10 mouse cellular contexts compared by ENCODE assay signal in the genomic region with DNA sequence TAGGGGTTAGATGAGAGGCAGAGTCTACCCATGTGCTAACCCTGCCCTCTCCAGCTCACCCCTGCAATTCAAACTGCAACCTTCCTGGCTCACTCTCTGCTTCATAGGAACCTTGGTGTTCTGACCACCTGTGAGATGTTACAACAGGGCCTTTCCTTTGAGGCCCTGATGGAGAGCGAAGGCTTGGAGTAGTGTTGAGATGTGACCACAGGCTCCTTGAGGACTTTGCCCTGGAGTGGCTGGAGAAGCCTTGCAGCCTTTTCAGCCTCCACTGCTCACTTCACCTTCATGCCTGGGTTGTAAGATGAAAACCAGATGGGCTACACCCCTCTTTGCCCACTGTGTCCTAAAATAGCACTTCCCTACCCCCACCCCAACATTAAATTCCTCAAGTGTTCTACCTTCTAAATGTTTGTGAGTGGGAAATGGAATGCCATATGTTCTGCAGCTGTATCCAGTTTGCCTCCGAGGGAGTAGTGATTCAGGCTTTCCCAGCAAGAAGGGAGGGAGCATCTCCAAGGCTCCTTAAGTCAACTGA. TPM values are rescaled to one million over a fixed set of nuclear protein-coding genes. Genes with fewer than 3 reads are reported as not detected.
DNase-seq lines count a peak whose midpoint lies in the region; ATAC-seq and TF ChIP-seq lines count a peak whose summit lies in the region.
"Had no signal": no experiment of that assay in that cellular context is flagged by ENCODE, and none has a peak within 500 bp of the region (broad histone marks: within the 10 kb centered on the region; RNA-seq: fewer than 3 reads in every experiment).

No protein-coding gene starts in this region.

- peak overlapping the region; percentile 57 for H3K4me2 ChIP-seq in liver, embryonic 11.5 days
- H3K4me2 ChIP-seq in embryonic facial prominence, embryonic 14.5 days (ENCODE audit: low read depth, low read length): peak overlapping the region; percentile 36; the same call in 1 of the 2 replicates
- peak overlapping the region; percentile 30 for H3K4me2 ChIP-seq in myocyte (ENCODE audit: low read depth)
- no peak overlapping the region for H3K4me2 ChIP-seq in forebrain, embryonic 11.5 days (ENCODE audit: low read depth, low read length, severe bottlenecking)
- H3K4me2 ChIP-seq: neural tube, embryonic 13.5 days had no signal

- H3K9ac ChIP-seq in liver, embryonic 11.5 days (ENCODE audit: low read depth, low read length): 0 out of 2 replicates have a peak overlapping the region, but pooled peaks have one; percentile 43
- no peak overlapping the region for H3K9ac ChIP-seq in embryonic facial prominence, embryonic 14.5 days (ENCODE audit: low read depth, low read length)
- no peak overlapping the region for H3K9ac ChIP-seq in forebrain, embryonic 11.5 days (ENCODE audit: low read length)
- H3K9ac ChIP-seq: neural tube, embryonic 13.5 days had no signal

- no peak overlapping the region for H3ac ChIP-seq in myocyte (ENCODE audit: control insufficient read depth, insufficient read length)

- H3K36me3 ChIP-seq in liver, embryonic 11.5 days (ENCODE audit: control insufficient read depth, insufficient read depth, low read length): no peaks in the 10 kb centered on the region
- no peaks in the 10 kb centered on the region for H3K36me3 ChIP-seq in embryonic facial prominence, embryonic 14.5 days (ENCODE audit: control insufficient read depth, insufficient read depth, low read length)
- no peaks in the 10 kb centered on the region for H3K36me3 ChIP-seq in myocyte (ENCODE audit: control insufficient read depth, insufficient read depth)
- H3K36me3 ChIP-seq in forebrain, embryonic 11.5 days (ENCODE audit: control insufficient read depth, insufficient read depth, low read length): no peaks in the 10 kb centered on the region
- H3K36me3 ChIP-seq: neural tube, embryonic 13.5 days had no signal

- 73% methylated on average over 2 of the region's 2 CpGs for WGBS in liver, embryonic 11.5 days
- 37% methylated on average over 2 of the region's 2 CpGs for WGBS in embryonic facial prominence, embryonic 14.5 days
- 77% methylated on average over 2 of the region's 2 CpGs for WGBS in forebrain, embryonic 11.5 days

- H3K27me3 ChIP-seq in liver, embryonic 11.5 days (replicated peaks; ENCODE audit: control insufficient read depth, insufficient read depth, low read length): no peaks in the 10 kb centered on the region
- H3K27me3 ChIP-seq in embryonic facial prominence, embryonic 14.5 days (replicated peaks; ENCODE audit: control insufficient read depth, insufficient read depth, low read length): no peaks in the 10 kb centered on the region
- H3K27me3 ChIP-seq in myocyte (ENCODE audit: control insufficient read depth, insufficient read depth, insufficient read length): no peaks in the 10 kb centered on the region
- no peaks in the 10 kb centered on the region for H3K27me3 ChIP-seq in forebrain, embryonic 11.5 days (ENCODE audit: control insufficient read depth, insufficient read depth, low read length)
- H3K27me3 ChIP-seq: neural tube, embryonic 13.5 days had no signal

- H3K79me2 ChIP-seq in myocyte (ENCODE audit: control insufficient read depth, insufficient read depth): peaks cover 90% of the 10 kb centered on the region

- DNase-seq in frontal cortex, postnatal 10 days (ENCODE audit: low spot score in 2 of 2): no peak
- DNase-seq in liver, embryonic 11.5 days (ENCODE audit: low spot score): no peak
- no peak for DNase-seq in liver
- peak; percentile 89 for DNase-seq in embryonic facial prominence, embryonic 14.5 days (ENCODE audit: low spot score)
- no peak for DNase-seq in layer of hippocampus, adult 9-11 months
- DNase-seq in forebrain, embryonic 11.5 days (ENCODE audit: low spot score): no peak
- DNase-seq: B cell, adult 2 months had no signal

- H3K27ac ChIP-seq in liver, embryonic 11.5 days (ENCODE audit: low read depth, low read length): peak overlapping the region; percentile 99
- H3K27ac ChIP-seq in embryonic facial prominence, embryonic 14.5 days (replicated peaks; ENCODE audit: low read depth, low read length): peak overlapping the region; percentile 92
- H3K27ac ChIP-seq in forebrain, embryonic 11.5 days (ENCODE audit: low read depth, low read length): no peak overlapping the region
- H3K27ac ChIP-seq: neural tube, embryonic 13.5 days had no signal

- no peak overlapping the region for H3K4me3 ChIP-seq in liver, embryonic 11.5 days (ENCODE audit: low read depth, low read length)
- no peak overlapping the region for H3K4me3 ChIP-seq in embryonic facial prominence, embryonic 14.5 days (ENCODE audit: low read depth, low read length)
- no peak overlapping the region for H3K4me3 ChIP-seq in myocyte
- H3K4me3 ChIP-seq in forebrain, embryonic 11.5 days (ENCODE audit: low read depth, low read length): no peak overlapping the region
- H3K4me3 ChIP-seq: neural tube, embryonic 13.5 days had no signal

- H3K4me1 ChIP-seq in liver, embryonic 11.5 days (replicated peaks; ENCODE audit: control insufficient read depth, insufficient read depth, low read length): peaks cover 69% of the 10 kb centered on the region
- H3K4me1 ChIP-seq in embryonic facial prominence, embryonic 14.5 days (ENCODE audit: control insufficient read depth, insufficient read depth, low read length): peaks cover 54% of the 10 kb centered on the region
- H3K4me1 ChIP-seq in forebrain, embryonic 11.5 days (replicated peaks; ENCODE audit: control insufficient read depth, insufficient read depth, low read length): peaks cover 6% of the 10 kb centered on the region; the same call in 1 of the 2 replicates

- ATAC-seq in frontal cortex, adult (ENCODE audit: low TSS enrichment): peak; percentile 72
- no peak for ATAC-seq in liver, embryonic 11.5 days (replicated peaks; ENCODE audit: low FRiP score)
- ATAC-seq in embryonic facial prominence, embryonic 14.5 days (ENCODE audit: low read depth): peak; percentile 74
- no peak for ATAC-seq in forebrain, embryonic 11.5 days (replicated peaks; ENCODE audit: low FRiP score)

- H3K9me3 ChIP-seq in liver, embryonic 11.5 days (ENCODE audit: control insufficient read depth, low read length): no peaks in the 10 kb centered on the region
- no peaks in the 10 kb centered on the region for H3K9me3 ChIP-seq in embryonic facial prominence, embryonic 14.5 days (ENCODE audit: control insufficient read depth, low read length)
- no peaks in the 10 kb centered on the region for H3K9me3 ChIP-seq in forebrain, embryonic 11.5 days (ENCODE audit: control insufficient read depth, low read length)
- H3K9me3 ChIP-seq: neural tube, embryonic 13.5 days had no signal

- TF ChIP-seq POLR2A in myocyte (IDR thresholded peaks at IDR 0.05; ENCODE audit: insufficient read length, low read depth): no peak

TF ChIP-seq in myocyte, 11 proteins besides CTCF, POLR2A, EP300 and RAD21:
- no peak for TF ChIP-seq SRF (IDR thresholded peaks at IDR 0.05; ENCODE audit: control insufficient read depth, insufficient read length, low read depth)
- TF ChIP-seq TCF12 (IDR thresholded peaks at IDR 0.05; ENCODE audit: insufficient read depth, poor library complexity, severe bottlenecking): no peak
- TF ChIP-seq CEBPB (IDR thresholded peaks at IDR 0.05; ENCODE audit: insufficient read depth, poor library complexity, severe bottlenecking): no peak
- TF ChIP-seq MYOG (IDR thresholded peaks at IDR 0.05; ENCODE audit: control insufficient read depth in 1 of 3, insufficient read depth in 1 of 3, insufficient read length in 2 of 3, low read depth in 2 of 3): no peak
- TF ChIP-seq POLR2AphosphoS2 (IDR thresholded peaks at IDR 0.05; ENCODE audit: insufficient read length, low read depth): no peak
- TF ChIP-seq MAX (IDR thresholded peaks at IDR 0.05; ENCODE audit: low read depth): no peak
- TF ChIP-seq E2F4 (IDR thresholded peaks at IDR 0.05; ENCODE audit: insufficient read depth): no peak
- TF ChIP-seq REST (IDR thresholded peaks at IDR 0.05; ENCODE audit: insufficient read depth, insufficient read length): no peak
- no peak for TF ChIP-seq USF1 (IDR thresholded peaks at IDR 0.05; ENCODE audit: low read depth)
- TF ChIP-seq TCF3 (IDR thresholded peaks at IDR 0.05; ENCODE audit: insufficient read length, low read depth): no peak
- TF ChIP-seq MYOD1 (IDR thresholded peaks at IDR 0.05; ENCODE audit: control insufficient read depth in 1 of 3, insufficient read length in 2 of 3, low read depth in 2 of 3): no peak

RNA-seq across cellular contexts. Expression of gene Cyth3, which starts 34.5 kb away (rescaled TPM):
- polyA plus RNA-seq in liver, embryonic 11.5 days (2014; fragmentation: Nextera tagmentation; extraction: Ambion mirVana): 62.8 and 64.5 TPM in 2 replicates
- polyA plus RNA-seq in embryonic facial prominence, embryonic 14.5 days (2014; fragmentation: Nextera tagmentation; extraction: Ambion mirVana): 52.0 and 61.2 TPM in 2 replicates
- polyA plus RNA-seq in myocyte (2012; fragmentation: generic; extraction: Trizol): 18.5 TPM
- polyA plus RNA-seq in forebrain, embryonic 11.5 days (2014; fragmentation: Nextera tagmentation; extraction: Ambion mirVana): 27.8 and 29.4 TPM in 2 replicates

Comparison
In these comparisons a context has a peak if more than half of its experiments do, and no peak if none do; other contexts are left out.
1. ATAC-seq: peak in frontal cortex, adult (single experiment) and embryonic facial prominence, embryonic 14.5 days (single experiment); none in liver, embryonic 11.5 days (single experiment) and forebrain, embryonic 11.5 days (single experiment).